Mouse (Mus musculus): ENCODE data around the gene Mill2.
"Not testable (repeated sequence)": the region's sequence is repeated elsewhere in the genome, so short reads cannot be mapped to it uniquely, and the experiment has no call there.

The Mill2 gene

DNA sequence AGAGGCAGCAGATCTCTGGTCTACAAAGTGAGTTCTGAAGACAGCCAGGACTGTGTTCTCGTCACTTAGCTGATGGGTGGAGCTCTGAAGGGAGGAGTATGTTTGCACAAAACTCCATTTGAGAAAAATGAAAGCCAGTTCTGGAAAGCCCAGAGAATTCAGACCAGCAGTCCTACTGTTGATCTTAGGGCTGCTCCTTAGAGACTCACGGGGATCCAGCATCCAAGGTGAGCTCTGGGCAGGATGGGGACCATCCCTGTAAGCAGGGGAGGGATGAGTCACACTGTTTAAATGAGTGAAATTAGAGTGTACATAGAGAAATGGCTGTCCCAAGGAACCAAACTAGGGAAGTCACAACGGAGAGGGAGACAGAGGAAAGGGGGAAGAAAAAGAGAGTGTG lies at the start of gene Mill2:
Gene Mill2 (plus strand): TSS at position 102 of the 400 bp plus-strand sequence.
- DNase-seq (ENCODE audit: low read depth, low spot score): peak; percentile 22

DNA sequence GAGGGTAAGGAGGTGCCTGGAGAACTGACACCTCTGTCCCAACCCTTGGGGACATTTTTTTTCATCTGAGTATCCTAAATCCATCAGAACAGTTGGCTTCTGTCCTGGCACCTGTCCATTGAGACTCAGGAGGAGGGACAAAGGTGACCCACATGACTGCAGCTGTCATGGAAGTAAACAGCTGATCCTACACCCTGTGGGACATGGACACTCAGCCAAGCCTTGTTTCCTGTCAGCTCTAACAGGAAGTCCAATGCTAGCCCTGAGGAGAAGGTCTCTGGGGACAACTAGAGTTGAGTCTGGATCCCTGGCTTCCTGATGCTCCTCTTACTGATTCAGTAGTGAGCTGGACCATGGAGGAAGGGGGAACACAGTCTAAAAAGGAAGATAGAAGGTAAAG lies 49.1 kb upstream of the Mill2 start:
- DNase-seq (ENCODE audit: low read depth, low spot score): not testable (repeated sequence)

DNA sequence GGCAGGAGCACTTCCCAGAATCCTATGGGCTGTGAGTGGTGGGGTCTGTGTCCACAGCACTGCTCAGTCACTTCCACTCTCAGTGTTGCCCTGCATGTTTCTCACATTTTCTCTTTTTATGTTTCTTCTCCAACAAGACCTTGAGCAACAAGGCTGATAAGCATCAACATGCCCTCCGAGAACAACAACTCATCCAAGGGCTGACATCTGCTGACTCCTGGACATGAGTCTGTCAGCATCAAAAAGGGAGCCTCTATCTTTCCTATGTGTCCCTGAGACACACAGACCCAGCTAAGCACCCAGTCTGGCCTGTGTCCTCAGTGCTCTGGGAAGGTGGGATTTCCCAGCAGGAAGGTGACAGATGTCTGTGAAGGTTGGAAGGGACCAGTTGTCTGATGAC lies 41.3 kb upstream of the Mill2 start, which contains the start of gene Psg19:
Gene Psg19 (minus strand): TSS at position 101 of the 400 bp plus-strand sequence.
- no peak for DNase-seq (ENCODE audit: low read depth, low spot score)

DNA sequence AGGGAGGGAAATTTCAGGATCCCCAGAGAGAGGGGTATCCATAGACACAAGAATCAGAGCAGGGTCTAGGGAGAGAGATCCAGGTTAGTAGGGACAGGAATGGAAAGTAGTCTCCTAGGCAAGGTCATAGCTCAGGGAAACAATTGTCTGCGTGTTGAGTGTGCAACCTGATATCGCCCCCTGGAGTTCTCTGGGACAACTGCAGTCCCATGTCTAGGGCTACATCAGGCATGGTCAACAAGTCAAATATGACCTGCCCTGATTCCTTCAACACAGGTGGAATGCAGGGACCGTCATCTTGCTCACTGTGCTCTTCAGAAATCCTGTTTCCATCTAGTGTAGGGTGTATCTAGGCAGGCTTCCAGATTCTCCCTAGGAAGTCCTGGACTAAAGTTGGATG lies 40.6 kb upstream of the Mill2 start:
- DNase-seq (ENCODE audit: low read depth, low spot score): no peak

DNA sequence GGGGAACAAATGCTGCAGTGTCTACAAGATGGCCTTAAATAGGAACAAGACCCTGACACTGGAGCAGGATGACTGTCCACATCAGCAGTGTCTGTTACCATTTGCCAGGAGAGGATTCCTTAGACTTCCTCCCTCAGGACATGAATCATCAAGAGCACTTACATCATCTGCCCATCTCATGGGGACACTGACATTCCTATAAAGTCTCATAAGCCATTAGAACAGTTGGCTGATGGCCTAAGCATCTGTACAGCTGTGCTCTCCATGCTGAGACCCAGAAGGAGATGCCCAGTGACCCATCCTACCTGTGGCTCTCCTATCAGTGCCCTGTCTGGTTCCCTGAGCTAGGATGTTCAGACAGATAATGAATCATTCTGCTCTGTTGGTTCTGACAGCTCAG lies 36.2 kb upstream of the Mill2 start:
- DNase-seq (ENCODE audit: low read depth, low spot score): peak; percentile 77

DNA sequence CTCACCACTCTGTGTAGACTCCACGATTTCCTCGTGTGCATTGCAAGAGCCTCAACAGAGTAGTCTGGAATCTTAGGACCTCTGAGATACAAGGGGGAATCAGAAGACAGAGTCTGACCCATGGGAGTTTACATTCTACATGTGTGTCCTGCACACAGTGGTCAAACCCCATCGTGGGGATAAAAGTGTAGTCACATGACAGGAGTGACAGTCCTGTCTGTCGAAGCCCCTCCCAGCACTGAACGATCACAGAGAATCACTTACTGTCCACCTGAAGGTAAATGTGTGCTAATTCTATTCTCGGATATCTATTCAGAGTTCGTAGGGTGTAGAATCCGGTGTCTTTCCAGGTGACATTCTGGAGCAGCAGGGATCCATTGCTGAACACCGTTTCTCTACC lies 21.5 kb upstream of the Mill2 start:
- DNase-seq (ENCODE audit: low read depth, low spot score): no peak

DNA sequence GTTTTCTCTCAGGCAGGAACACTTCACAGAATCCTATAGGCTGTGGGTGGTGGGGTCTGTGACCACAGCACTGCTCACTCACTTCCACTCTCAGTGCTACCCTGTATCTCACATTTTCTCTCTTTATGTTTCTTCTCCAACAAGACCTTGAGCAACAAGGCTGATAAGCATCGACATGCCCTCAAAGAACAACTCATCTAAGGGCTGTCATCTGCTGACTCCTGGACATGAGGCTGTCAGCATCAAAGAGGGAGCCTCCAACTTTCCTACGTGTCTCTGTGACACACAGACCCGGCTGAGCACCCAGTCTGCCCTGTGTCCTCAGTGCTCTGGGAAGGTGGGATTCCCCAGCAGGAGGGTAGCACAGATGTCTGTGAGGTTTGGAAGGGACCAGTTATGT lies 18.3 kb upstream of the Mill2 start, which contains the start of gene Psg17:
Gene Psg17 (minus strand): TSS at position 101 of the 400 bp plus-strand sequence.
- no peak for DNase-seq (ENCODE audit: low read depth, low spot score)

DNA sequence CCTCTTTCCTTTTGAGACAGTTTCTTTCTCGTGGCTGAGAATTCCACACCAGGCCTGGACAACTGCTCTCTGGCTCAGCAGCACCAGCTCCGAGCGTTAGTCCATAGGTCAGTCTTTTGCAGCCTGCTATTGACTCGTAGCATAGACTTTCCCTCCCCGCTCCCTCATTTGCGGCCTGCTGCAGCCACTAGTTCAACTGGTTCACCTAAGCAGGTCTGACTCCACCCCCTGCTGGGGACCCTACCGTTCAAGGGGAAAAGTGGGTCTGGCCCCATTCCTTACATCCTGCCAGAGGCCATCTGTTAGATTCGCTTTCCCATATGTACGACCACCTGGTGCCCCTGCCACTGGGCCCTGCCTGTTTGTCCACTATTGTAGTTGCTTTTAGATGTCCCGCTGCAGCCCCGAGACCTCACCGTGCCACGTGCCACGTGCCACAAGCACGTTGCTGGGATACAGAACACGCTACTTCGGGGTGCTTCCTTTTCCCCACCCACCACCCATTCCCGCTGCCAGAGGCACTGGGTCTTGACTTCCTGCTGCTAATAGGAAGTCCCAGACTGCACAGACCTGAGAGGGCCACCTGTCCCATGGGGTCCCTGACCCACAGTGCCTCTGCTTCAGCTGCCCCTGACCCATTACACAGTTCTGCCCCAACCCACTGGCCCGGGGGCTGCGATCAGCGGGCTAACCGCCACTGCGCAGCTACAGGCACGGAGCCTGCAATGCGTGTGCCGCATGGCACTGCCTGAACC lies 11.8 kb upstream of the Mill2 start:
- DNase-seq (ENCODE audit: low read depth, low spot score): no peak

DNA sequence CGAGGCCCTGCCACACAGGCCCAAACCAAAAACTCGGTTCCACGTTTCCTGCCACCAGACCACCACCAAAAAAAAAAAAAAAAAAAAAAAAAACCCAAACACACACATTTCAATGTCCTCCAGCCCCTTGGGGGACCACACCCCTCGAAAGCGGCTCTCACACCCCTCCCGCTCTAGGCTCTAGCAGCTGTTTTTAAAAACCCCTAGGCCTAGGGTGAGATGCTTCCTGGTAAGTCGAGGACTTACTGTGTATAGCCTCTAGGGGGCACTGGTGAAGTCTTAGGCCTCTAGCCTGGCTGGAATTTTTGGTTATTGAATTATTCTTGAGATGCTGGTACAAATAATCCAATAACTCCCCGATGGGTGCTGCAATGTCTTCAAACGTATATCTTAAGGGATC lies 11.2 kb upstream of the Mill2 start:
- DNase-seq (ENCODE audit: low read depth, low spot score): peak; percentile 41

DNA sequence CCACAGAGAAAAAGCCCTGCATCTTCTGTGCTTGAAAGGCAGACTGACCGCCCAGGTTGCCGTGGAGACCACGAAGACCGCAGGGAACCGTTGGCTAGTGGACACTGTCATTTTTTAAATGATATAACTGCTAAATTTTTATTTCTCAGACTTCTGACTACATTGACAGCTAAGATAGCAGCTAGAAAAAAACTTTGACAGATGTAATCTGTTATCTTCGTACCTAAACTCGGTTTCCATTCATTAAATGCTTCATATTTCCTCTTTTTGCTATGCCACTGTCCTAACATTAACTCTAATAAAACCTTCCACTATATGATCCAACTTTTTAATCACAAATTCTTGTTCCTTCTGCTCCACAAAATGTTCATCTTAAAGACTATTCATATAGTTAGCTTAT lies 10.2 kb upstream of the Mill2 start:
- no peak for DNase-seq (ENCODE audit: low read depth, low spot score)

DNA sequence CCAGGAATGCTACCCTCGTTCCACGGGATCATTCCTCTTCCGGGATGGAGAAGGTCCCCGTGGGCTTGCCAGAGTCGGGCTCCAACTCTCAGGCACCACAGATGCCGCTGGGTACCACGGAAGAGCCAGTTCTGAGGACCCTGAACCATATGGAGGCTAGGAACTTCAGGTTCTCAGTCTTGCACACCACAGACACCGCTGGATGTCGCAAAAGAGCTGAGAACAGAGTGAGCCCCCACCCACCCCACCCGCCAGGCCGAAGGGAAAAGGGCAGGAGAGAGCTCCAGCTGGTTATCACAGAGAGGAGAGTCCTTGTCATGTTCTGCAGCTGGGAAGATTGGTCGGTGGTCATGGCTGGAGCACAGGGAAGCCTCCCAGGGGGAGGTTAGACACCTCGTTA lies 7.5 kb upstream of the Mill2 start:
- no peak for DNase-seq (ENCODE audit: low read depth, low spot score)

DNA sequence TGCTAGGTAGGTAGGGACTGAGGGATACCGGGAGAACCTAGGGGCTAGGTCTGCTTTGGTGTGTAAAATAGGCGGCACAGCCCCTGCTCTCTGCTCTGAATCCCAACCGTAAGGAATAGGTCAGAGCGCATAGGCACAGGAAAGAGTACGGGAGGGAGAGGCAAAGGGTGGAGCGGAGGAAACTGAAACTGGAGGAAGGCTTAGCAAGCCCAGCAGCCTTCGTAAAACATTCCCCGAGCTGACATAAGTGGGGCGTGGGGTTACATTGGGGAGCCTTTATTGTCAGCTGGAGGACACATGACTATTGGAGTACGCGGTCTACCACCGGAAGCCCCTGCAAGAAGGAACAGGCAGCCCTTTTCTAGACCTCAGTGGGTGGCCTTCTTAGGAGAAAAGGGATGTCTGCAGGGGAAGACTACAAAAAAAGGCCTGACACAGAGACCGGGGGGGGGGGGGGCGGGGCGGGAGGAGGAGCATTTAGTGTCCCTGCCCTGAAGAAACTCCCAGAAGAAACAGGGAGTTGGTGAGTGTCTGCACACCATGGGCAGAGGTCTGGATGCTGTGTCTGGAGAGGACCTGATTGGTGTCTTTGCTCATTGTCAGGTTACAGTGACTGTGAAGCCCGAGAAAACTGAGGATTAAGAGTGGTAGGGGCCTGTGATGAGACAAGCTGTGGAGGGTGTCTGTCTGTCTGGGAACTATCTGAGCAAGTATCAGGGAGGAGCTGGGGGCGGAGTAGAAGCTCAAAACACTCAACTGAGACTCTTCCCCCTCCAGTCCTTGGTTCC lies 814 bp downstream of the Mill2 start:
- DNase-seq (ENCODE audit: low read depth, low spot score): peak; percentile 28

DNA sequence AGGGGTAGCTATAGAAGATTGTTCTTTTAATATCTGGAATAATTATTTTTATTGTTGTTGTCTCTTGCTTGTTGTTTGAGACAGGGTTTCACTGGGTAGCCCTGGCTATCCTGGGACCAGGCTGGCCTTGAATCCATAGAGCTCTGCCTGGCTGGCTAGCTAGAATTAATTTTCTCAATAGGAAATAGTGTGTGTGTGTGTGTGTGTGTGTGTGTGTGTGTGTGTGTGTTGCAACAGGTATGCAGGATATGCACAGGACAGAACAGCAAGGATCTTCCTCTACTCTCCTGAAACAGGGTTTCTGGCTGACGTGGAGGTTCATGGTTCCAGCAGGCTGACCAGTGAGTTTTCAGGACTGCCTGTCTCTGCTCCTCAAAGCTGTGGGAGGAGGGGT lies 1.4 kb downstream of the Mill2 start:
- DNase-seq (ENCODE audit: low read depth, low spot score): no peak

DNA sequence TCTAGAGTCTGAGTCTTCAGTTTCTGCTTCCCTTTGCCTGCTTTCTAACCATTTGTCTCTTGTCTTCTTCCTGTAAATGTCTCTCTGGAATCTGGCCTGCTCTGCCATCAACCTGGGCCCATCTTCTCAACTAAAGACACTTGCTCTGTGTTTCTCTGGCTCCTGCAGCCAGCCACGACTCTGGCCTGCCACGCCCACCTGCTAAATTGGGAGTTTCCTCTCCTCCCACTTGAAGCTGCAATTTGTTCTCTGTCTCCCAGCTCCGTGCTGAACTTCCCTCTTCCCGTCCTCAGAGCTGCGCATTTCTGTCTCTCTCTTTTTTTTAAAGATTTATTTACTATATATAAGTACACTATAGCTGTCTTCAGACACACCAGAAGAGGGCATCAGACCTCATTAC lies 5.0 kb downstream of the Mill2 start:
- no peak for DNase-seq (ENCODE audit: low read depth, low spot score)

DNA sequence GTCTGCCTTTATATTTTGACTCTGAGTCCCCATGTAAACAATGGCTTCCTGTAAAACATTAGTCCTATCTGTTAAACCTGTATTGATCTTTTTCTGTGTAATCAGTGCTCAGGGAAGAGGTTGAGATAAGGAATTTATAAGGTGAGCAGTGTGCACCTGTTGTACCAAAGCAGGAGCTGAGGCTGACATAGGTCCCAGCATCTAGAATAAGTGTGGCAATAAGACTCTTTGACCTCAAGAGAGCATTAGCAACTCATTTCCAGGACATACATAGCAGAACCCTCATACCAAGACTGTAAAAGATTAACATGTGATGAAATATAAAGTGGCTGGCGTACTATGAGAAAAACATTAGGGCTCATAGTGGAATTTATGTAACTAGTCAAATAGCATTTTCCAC lies 8.6 kb downstream of the Mill2 start:
- no peak for DNase-seq (ENCODE audit: low read depth, low spot score)

DNA sequence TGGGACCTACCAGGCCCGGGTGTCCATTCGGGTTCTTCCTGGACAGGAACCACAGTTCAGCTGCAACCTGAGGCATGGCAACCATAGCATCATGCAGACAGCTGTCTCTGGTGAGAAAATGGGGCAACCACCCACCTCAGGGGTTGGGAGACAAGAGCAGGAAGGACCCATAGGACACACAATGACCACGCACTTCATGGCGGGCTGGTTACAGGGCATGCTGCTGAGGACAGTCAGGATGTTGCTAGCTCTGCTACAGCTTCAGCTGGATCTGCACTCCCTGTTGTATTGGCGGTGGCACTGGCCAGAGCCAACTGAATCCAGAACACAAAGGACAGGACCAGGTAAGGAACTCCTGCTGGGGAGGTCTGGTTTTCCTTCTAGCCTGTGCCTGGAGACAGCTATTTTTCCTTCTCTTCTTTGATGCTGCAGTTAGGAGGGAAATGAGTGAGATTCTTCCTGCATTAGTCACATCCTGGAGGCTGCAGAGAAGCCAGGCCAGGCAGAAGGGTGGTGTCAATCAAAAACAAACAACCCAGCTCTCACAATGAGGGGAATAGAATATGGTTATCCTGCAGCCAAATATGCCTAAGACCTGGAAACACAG lies 18.6 kb downstream of the Mill2 start:
- peak; percentile 90 for DNase-seq (ENCODE audit: low read depth, low spot score)

DNA sequence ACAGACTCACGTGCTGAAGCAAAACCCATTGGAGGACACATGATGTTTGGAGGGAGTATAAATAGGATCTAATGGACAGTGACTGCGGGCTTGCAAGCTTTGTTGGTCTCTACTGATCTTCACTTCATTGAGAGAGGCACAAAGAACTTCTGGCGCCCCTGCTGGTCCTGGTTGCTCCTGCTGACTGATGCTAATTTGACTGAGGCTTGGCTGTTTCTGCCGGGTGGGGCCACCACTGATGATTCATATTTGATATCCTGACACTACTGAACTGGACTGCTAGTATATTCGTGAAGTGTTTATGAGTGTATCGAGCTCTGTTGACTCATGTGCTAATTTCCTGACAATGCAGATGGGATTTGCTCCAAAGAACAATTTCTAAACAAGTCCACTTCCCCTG lies 23.0 kb downstream of the Mill2 start:
- peak; percentile 74 for DNase-seq (ENCODE audit: low read depth, low spot score)

DNA sequence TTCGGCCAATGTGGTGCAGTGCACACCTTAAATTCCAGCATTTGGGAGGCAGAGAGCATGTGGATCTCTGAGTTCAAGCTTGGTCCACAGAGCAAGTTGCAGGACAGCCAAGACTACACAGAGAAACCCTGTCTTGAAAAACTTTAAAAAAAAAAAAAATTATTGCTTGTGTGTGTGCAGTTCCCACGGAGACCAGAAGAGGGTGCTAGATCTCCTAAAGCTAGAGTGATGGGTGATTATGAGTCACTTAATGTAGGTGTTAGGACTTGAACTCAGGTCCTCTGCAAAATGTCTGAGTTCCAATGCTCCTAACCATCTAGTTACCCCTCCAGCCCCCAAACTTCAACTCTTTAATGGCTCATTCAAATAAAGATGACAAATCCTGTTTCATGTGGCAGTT lies 28.7 kb downstream of the Mill2 start:
- DNase-seq (ENCODE audit: low read depth, low spot score): no peak

DNA sequence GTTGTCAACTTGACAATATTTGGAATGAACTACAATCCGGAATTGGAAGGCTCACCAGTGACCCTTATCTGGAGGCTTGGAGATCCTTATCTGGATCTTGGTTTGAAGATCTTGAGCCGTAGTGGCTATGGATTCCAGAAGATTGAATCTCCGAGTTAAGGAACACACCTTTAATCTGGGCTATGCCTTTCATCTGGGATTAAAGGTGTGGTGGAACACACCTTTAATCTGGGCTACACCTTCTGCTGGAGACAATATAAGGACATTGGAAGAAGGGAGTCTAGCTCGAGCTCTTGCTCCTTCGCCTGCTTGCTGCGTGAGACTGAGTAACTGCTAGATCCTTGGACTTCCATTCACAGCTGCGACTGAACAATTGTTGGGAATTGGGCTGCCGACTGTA lies 31.3 kb downstream of the Mill2 start, which contains the start of gene Pglyrp1:
Gene Pglyrp1 (plus strand): TSS at position 301 of the 400 bp plus-strand sequence.
- not testable (repeated sequence) for DNase-seq (ENCODE audit: low read depth, low spot score)

DNA sequence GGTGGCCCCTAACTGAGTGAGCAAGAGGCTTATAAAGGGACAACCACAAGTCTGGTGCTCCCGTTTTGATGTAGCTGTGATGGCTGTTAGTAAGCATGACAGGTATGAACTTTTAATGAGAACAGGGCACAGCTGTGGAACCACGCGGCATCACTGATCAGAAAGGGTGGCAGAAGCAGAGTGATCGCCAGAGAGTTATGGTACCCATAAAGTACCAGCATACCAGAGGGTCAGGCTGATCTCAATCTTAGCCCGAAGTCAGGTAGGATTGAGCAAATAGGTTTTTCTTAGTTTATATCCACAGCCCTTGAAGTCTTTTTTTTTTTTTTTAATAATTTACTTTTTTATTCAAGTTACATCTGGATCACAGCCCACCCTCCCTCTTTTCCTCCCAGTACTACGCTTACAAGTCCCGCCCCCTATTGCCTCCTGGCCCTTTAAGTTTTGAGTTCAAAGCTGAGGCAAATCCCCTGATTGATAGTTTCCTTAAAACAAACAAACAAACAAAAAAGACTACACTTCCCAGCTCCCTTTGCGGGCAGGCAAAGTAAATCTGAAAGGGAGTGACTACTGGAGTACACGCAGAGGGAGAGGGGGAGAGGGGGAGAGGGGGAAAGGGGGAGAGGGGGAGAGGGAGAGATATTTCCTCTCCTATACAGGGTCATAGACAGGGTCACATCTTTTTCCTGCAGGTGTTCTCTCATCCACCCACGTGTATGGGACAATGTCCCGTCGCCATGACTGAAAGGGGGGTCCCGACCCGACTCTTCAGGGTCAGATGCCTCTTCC lies 32.4 kb downstream of the Mill2 start:
- DNase-seq (ENCODE audit: low read depth, low spot score): no peak

DNA sequence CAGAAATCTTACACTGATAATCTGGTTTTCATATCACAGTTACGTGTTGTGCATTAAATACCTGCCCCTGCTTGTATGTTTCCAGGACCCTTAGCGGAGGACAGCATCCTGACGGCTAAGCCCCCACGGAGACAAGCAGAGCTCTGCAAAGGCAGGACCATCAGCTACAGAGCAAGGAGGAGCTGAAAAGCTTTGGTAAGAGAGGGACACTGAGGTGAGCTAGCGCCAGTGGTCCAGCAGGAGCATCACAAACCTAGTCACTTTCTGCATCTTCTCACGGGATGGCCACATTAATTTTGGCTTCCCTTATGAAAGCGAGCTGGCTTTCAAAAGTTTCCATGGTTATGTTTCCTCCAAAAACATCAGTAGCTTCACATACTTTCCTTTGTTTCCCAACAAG lies 33.0 kb downstream of the Mill2 start:
- DNase-seq (ENCODE audit: low read depth, low spot score): no peak

DNA sequence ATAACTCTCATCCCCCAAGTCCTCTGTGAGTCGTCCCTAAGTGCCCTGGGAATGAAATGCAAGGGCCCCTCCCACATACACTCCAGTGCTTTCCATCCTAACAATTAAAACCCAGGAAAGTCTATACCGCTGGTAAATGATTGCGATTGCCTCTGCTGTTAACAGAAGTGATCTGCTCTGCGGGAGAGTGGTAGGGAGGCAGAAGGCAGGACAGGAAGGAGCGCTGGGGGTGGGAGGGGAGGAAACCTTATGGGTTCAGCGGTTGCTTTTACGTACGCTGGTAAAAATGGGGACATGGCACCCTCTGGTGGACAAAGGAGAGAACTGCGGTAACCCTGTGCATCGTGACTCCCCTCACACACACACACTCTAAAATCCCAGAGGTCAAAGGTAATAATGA lies 33.5 kb downstream of the Mill2 start:
- peak; percentile 90 for DNase-seq (ENCODE audit: low read depth, low spot score)
